Mouse (Mus musculus) left cerebral cortex, postnatal 14 days (tissue): ENCODE data around the gene Lca5. TPM values are rescaled to one million over a fixed set of nuclear protein-coding genes. Genes with fewer than 3 reads are reported as not detected.

ENCODE experiments used
- DNase-seq, 2 experiments: peaks; one replicate each; pipeline ENCODE4 v3.0.0; 2021 to 2022; ENCODE audit warnings: low spot score in 2 of 2, mixed read lengths in 1 of 2
- intact Hi-C: fragments of 180-260 bp; cut with DNase I; formaldehyde crosslinking; loops from one replicate; pipeline ENCODE4 v1.15.1; 2025
- total RNA-seq, 2 experiments: library from RNA; stranded (reverse); gene quantifications; 2 replicates each; pipeline ENCODE4 v1.2.3; 2021

The Lca5 gene
- total RNA-seq, 2 experiments from 2014 or later = 10.0 to 12.0 TPM

- no peak for DNase-seq
- intact Hi-C loops = no loop called here
These were observed 93.4 kb downstream of the Lca5 start for GRCm38 (mm10) chr9:83347521-83347920.

- intact Hi-C loops = no loop called here
- DNase-seq = no peak
These were observed 98.2 kb downstream of the Lca5 start for GRCm38 (mm10) chr9:83342491-83343370.

Other genes starting within 250 kb of the Lca5 start
- 10 to 100 TPM; 27.4 to 27.6 TPM for gene Sh3bgrl2, start 107.2 kb upstream of the Lca5 start, total RNA-seq